Mouse (Mus musculus) mouse trophoblast stem cell (cell line): Measurements from ENCODE around the gene Cybc1.

ENCODE experiments used
- in situ Hi-C, 2 experiments: fragments of 300-500 bp; cut with MseI, MboI; formaldehyde crosslinking; loops; 2 replicates in 1 of 2; 3 replicates in 1 of 2; pipeline ENCODE4 v1.15.1; 2025

Cybc1 gene

GRCm38 (mm10) chr11:121216831-121217230, 12.3 kb downstream of the Cybc1 start:
- in situ Hi-C loops: no loop called here

- in situ Hi-C loops: no loop called here
These were observed 24.7 kb downstream of the Cybc1 start, which contains the start of the genes Hexdc and Ogfod3 for GRCm38 (mm10) chr11:121204161-121205006. Gene Hexdc (plus strand): TSS chr11:121204433. Gene Ogfod3 (minus strand): TSS chr11:121204711.

GRCm38 (mm10) chr11:121203859-121204160, 25.3 kb downstream of the Cybc1 start:
- in situ Hi-C loops: no loop called here

GRCm38 (mm10) chr11:121201436-121202198, 27.5 kb downstream of the Cybc1 start:
- in situ Hi-C loops: no loop called here

- in situ Hi-C loops: no loop called here
These were observed 28.3 kb downstream of the Cybc1 start for GRCm38 (mm10) chr11:121200781-121201180.

- in situ Hi-C loops: no loop called here
These were observed 29.3 kb downstream of the Cybc1 start for GRCm38 (mm10) chr11:121199851-121200250.

- in situ Hi-C loops: no loop called here
These were observed 30.5 kb downstream of the Cybc1 start for GRCm38 (mm10) chr11:121198622-121199021.

- in situ Hi-C loops: no loop called here
These were observed 35.7 kb downstream of the Cybc1 start for GRCm38 (mm10) chr11:121193415-121193814.

GRCm38 (mm10) chr11:121192742-121193141, 36.4 kb downstream of the Cybc1 start:
- in situ Hi-C loops: no loop called here

- in situ Hi-C loops: no loop called here
These were observed 39.4 kb downstream of the Cybc1 start for GRCm38 (mm10) chr11:121189681-121190080.

GRCm38 (mm10) chr11:121176285-121177270, 52.5 kb downstream of the Cybc1 start:
- in situ Hi-C loops: no loop called here

GRCm38 (mm10) chr11:121174234-121174633, 54.9 kb downstream of the Cybc1 start:
- in situ Hi-C loops: no loop called here

GRCm38 (mm10) chr11:121173203-121173602, 55.9 kb downstream of the Cybc1 start:
- in situ Hi-C loops: no loop called here
